Mouse (Mus musculus) embryo, embryonic 10.5 days (tissue): ENCODE results near the gene Tk1.
"Not testable (repeated sequence)": the region's sequence is repeated elsewhere in the genome, so short reads cannot be mapped to it uniquely, and the experiment has no call there.

Source experiments
- DNase-seq: peaks from one replicate; pipeline ENCODE4 v3.0.0-alpha.2; 2015; ENCODE audit warnings: low spot score

Tk1 gene

DNA sequence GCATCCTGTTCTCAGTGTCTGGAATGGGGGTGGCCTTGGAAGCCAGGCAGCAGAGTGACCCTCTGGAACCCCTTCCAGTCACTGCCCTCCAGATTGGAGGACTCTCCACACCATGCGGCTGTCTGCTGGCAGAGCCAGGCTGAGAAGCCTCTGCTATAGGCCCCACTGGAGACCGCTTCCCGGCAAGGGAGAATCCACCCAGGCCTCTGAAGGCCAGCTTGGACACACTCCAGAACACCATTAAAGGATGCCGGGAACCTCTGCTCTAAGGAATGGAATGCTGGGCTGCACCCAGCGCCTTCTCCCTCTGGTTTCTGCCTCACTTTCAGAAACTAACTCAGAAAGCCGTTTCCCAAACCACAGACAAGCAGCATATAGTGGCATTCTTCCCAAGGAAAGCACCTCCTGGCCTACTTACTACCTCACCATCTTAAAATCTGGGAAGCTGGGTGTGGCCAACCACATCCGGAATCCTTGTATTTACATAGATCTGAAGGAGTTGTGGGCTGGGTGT lies 3.1 kb downstream of the Tk1 start:
- DNase-seq, result no peak

DNA sequence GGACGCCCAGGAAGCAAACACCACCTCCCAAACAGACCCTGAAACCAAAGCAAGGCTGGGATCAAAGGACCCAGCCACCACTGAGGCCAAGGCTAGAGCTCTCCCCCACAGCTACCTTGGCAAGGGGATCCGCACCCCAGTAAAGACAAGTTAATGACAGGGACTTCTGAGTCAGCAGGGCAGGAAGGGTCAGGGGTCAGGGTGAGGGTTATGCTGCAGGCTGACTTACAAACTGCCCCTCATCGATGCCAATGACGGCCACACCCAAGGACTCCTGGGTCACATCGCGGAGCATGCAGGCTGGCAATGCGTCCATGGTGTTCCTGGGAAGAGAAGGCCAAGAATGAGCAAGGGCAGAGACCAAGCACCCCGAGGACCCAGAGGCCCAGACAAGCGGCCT lies 4.0 kb downstream of the Tk1 start:
- no peak for DNase-seq

DNA sequence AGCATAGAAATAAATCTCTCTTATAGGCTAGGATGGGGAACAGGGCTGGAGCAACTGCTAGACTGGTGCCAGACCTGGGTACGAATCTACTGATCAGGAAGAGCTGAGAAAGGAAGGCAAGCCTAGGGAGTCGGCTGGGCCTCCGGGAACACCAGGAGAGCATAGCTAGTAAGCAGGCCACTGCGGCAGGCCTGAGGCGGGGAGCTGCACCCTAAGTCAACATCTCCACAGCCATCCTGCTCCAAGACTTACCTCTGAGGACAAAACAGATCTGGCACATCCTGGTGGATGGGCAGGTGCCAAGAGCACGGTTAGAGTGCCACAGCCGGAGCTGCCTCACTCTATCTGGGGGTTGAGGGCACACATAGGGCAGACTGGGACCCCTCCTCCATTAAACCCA lies 5.7 kb downstream of the Tk1 start:
- DNase-seq, result no peak

DNA sequence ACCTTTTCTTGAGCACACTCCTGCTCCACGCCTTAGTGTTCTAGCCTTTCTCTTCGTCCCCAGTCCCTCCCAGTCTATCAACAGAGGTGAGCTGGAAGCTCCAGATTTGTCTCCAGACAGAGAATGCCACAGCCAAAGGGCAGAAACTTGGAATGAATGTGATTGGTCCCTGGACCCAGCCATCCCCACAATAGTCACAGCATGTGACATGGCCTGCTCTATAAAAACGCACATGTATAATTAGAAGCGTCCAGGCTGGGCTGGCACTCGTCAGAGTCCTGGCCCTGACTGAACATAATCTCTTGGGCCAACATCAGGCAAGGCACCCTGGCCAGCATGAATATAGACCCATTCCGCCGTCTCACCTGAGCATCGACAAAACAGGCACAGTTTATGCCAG lies 6.8 kb downstream of the Tk1 start:
- DNase-seq, result no peak

DNA sequence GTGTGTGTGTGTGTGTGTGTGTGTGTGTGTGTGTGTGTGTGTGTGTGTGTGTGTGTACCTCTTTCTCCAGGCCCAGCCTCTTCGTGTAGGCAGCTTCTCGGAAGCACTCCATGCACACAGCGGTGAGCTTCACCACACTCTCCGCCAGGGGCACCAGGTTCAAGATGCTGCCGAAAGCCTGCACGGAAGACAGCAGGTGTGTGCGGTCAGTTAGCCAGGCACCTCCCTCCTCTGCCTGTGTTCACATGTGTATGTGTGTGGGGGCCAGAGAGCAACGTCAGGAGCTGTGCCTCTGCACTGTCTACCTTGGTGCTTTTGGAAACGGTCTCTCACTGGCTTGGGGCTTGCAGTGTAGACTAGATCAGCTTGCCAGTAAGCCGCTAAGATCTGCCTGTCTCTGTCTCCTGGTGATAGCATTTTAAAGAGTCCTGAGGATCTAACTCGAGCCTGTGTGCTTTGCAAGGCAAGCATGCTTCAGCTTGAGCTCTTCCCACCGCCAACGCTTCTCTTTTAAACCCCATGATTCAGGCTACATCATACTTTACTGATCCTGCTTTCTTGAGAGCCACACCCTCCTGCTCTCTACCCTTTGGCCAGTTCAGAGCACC lies 9.4 kb downstream of the Tk1 start:
- DNase-seq, result no peak

- DNase-seq, result not testable (repeated sequence)
Measured at GRCm38 (mm10) chr11:117815850-117816249, 10.0 kb downstream of the Tk1 start.

- no peak for DNase-seq
Measured at GRCm38 (mm10) chr11:117814704-117815366, 11.1 kb downstream of the Tk1 start.

GRCm38 (mm10) chr11:117813867-117814266 lies 12.0 kb downstream of the Tk1 start:
- no peak for DNase-seq

DNA sequence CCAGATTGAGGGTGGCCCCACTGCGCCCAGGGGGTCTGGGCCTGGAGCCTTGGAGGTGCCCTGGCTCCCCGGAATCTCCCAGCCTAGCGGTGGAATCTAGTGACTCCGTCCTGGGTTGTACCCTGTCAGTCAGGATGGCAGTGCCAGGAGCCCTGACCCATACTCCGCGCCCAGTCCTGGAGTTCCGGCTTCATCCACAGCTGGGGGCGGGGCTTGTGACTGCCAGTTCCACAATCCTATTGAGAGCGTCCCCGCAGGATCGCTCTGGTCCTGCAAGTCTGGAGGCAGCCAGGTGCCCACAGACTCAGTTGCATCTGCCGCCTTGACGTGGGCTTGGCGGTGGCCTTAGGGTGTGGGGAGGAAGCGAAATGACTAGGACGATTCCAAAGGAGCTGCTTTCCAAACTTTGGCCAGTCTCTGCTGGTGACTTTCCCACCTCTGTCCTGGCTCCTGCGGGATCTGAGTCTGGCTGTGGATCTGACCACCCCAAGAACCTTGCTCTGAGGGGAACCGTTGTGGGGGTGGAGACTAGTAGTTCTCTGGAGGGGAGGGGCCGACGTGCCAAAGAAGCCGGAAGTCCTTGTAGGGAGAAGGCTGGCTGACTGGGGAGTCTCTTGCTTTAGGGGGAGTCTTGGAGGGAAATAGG lies 15.4 kb downstream of the Tk1 start:
- peak; percentile 92 for DNase-seq

GRCm38 (mm10) chr11:117809407-117810311 lies 16.2 kb downstream of the Tk1 start, which contains the start of the genes Gm20708 and Syngr2:
TSS of gene Gm20708 (plus strand) at chr11:117809668.
TSS of gene Syngr2 (plus strand) at chr11:117809668.
- DNase-seq, result peak; percentile 84

DNA sequence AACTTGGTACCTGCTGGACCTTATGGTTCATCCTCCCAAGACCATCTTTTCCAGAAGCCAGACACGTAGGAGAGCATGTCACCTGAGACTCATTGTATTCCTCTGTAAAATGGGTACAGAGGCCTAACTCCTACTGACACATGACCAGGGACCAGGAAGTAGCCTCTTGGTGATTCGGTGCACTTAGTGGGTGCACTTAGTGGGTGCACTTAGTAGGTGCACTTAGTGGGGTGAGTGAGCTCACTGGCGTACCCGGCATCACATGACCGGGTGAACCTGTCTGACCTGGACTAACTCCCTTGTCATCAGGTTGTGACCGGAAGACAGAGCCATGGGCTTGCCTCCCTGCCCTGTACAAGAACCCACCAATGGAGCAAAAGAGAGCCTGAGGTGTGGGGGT lies 19.1 kb downstream of the Tk1 start:
- no peak for DNase-seq

- DNase-seq, result no peak
Measured at GRCm38 (mm10) chr11:117803166-117803688, 22.7 kb downstream of the Tk1 start.

DNA sequence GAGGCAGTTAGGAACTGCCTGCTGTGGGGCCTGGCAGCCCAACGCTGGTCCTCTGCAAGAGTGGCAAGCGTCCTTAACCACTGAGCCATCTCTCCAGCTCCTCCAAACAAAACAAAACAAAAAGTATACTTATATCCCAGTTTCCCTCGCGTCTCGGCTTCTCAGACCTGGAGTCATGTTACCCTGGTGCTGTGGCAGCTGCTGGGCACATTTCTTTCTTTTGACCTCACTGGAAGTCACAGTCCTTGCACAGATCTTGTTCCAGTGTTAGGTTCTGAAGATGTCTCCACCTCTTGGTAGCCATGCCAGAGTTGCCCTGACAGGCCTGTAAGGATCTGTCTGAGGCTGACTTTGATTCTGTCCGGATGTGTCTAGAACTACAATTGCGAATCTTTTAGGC lies 24.2 kb downstream of the Tk1 start:
- no peak for DNase-seq

- DNase-seq, result no peak
Measured at GRCm38 (mm10) chr11:117800038-117800437, 25.9 kb downstream of the Tk1 start.

DNA sequence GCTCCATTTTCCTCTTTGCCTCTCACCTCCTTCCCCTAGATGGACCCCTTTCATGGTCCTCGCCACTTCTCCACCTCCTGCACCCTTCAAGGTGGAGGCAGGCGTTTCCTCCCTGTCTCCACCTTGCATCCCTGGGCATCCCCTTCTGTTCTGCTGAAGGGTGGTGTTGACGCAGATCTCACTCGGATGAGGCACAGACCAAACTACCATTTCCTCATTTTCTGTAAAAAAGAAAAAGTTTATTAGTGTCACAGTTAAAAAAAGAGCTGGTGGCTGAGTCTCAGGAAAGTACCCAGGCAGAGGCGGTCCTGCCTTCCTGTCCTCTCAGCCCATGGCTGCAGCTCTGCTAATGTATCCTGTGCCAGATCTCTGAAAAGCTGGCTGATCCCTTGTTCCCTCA lies 26.7 kb downstream of the Tk1 start:
- no peak for DNase-seq

DNA sequence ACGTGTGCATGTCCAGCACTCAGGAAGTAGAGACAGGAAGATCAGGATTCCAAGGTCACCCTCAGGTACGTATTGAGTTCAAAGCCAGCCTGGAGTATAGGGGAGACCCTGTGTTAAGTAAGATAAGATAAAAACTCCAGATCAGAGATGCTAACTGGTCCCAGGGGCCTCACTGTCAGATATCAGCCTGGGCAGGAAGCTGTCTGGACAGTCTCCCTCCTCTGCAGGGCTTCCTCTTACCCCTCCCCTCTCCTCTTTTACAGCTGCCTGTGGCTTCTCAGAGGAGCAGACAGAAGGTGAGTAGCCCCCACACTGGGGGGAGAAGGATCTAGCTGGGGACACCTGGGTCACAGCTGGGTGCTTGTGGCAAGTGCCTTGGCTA lies 27.7 kb downstream of the Tk1 start:
- DNase-seq, result no peak

- no peak for DNase-seq
Measured at GRCm38 (mm10) chr11:117797511-117798159, 28.3 kb downstream of the Tk1 start, which contains the start of gene 6030468B19Rik. TSS of gene 6030468B19Rik (plus strand) at chr11:117797660.

GRCm38 (mm10) chr11:117796954-117797353 lies 28.9 kb downstream of the Tk1 start:
- no peak for DNase-seq

GRCm38 (mm10) chr11:117794035-117794551 lies 31.8 kb downstream of the Tk1 start:
- DNase-seq, result no peak

DNA sequence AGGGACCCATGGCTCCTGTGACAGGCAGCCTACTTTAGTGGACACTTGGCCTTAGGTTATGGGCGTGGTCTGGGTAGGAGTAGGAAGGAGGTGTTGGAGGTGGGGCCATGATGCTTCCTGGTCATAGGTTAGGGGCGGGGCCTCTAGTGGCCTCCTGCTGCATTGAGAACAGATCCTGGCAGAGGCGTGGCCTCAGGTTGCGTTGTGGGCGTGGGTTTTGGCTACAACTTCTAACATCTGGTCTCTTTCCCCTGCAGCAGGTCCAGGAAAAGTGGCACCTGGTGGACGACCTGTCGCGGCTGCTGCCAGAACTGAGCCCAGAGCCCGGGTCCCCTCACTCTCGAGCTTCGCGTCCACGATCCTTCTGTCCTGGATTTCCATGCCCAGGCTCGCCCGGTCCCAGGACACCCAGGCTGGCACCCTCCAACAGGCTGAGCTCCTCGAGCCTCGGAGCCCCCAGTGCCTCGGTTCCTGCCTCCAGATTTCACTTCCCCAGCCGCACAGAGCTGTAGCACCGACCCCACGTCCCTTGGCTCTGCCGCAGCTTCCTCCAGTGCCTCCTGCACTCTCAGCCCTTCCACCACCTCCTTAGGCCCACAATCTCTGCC lies 33.5 kb downstream of the Tk1 start:
- peak; percentile 73 for DNase-seq

- DNase-seq, result no peak
Measured at GRCm38 (mm10) chr11:117791441-117791761, 34.5 kb downstream of the Tk1 start.
